Mouse (Mus musculus): ENCODE results near the gene Cyth3.

DNA sequence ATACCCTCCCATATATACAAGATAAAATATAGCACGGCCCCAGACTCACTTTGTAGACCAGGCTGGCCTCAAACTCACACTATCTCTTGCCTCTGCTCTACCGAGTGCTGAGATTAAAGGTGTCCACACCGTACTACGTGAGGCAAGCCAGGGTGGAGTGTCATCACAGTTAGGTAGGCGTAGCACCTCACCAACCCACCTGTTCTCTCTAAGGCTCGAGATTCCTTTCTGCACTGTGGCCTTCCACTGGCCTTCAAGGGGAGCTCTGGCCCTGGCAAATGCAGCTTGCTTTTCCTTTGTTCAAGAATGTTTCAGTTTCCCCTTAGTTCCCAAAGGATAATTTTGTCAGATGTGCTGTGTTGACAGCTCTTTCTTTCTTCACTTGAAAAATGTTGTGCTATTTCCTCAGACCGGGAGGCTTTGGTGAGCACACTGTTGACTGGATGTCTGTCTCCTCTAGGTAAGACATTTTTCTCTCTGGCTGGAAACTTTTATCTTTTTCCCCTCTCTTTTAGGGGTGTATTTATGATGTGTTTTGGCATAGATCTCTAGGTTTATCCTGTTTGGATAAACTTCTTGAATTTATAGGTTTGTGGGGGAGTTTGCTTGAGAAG is 40.9 kb downstream of the Cyth3 start:
- TF ChIP-seq CTCF (IDR thresholded peaks at IDR 0.05; ENCODE audit: extremely low read depth, insufficient read depth, insufficient read length, insufficient replicate concordance), result no peak
- no peak for TF ChIP-seq POLR2A (IDR thresholded peaks at IDR 0.05; ENCODE audit: low read depth, low read length)

Measured in spleen, adult 2 months (tissue).